Mouse (Mus musculus): ENCODE measurements around the gene Smpdl3b. TPM values are rescaled to one million over a fixed set of nuclear protein-coding genes. Genes with fewer than 3 reads are reported as not detected.

Gene Smpdl3b
- total and polyA plus RNA-seq, 3 experiments, result 0.08 to 0.33 TPM; not detected in 1

- ATAC-seq (ENCODE audit: extremely low read depth, insufficient number of reproducible peaks, low FRiP score, poor library complexity, severe bottlenecking) (no peak), DNase-seq (ENCODE audit: low spot score) (no peak)
- TF ChIP-seq GATA1 (IDR thresholded peaks at IDR 0.05; ENCODE audit: borderline replicate concordance, low read length) (no peak), GATA2 (IDR thresholded peaks at IDR 0.05; ENCODE audit: borderline replicate concordance, low read depth, low read length) (no peak), TAL1 (conservative IDR thresholded peaks at IDR 0.05; ENCODE audit: low read depth, low read length) (no peak), POLR2AphosphoS5 (IDR thresholded peaks at IDR 0.05; ENCODE audit: insufficient replicate concordance, low read depth, low read length) (no peak), CTCF (IDR thresholded peaks at IDR 0.05; ENCODE audit: low read depth, low read length) (no peak)
- peaks cover 57% of the 10 kb centered on the region for H3K27me3 ChIP-seq (ENCODE audit: insufficient read depth, low read length)
- no peak overlapping the region for H3K4me3 ChIP-seq (ENCODE audit: low read depth, low read length)
- no peaks in the 10 kb centered on the region for H3K36me3 ChIP-seq (replicated peaks)
- H3K9me3 ChIP-seq (replicated peaks), result no peaks in the 10 kb centered on the region
- H3K4me1 ChIP-seq (ENCODE audit: insufficient read depth, low read depth, low read length), result peaks cover 12% of the 10 kb centered on the region
Measured at GRCm38 (mm10) chr4:132757633-132758351, 740 bp upstream of the Smpdl3b start.

- TF ChIP-seq GATA2 (IDR thresholded peaks at IDR 0.05; ENCODE audit: borderline replicate concordance, low read depth, low read length), result no peak
- TF ChIP-seq POLR2AphosphoS5 (IDR thresholded peaks at IDR 0.05; ENCODE audit: insufficient replicate concordance, low read depth, low read length), result no peak
- TF ChIP-seq CTCF (IDR thresholded peaks at IDR 0.05; ENCODE audit: low read depth, low read length), result no peak
- TF ChIP-seq TAL1 (conservative IDR thresholded peaks at IDR 0.05; ENCODE audit: low read depth, low read length), result no peak
- no peak for TF ChIP-seq GATA1 (IDR thresholded peaks at IDR 0.05; ENCODE audit: borderline replicate concordance, low read length)
- no peak overlapping the region for H3K4me3 ChIP-seq (ENCODE audit: low read depth, low read length)
- DNase-seq (ENCODE audit: low spot score) (no peak), ATAC-seq (ENCODE audit: extremely low read depth, insufficient number of reproducible peaks, low FRiP score, poor library complexity, severe bottlenecking) (no peak)
- H3K9me3 ChIP-seq (replicated peaks), result no peaks in the 10 kb centered on the region
- H3K27me3 ChIP-seq (ENCODE audit: insufficient read depth, low read length), result peaks cover 31% of the 10 kb centered on the region
- H3K36me3 ChIP-seq (replicated peaks), result no peaks in the 10 kb centered on the region
- H3K4me1 ChIP-seq (ENCODE audit: insufficient read depth, low read depth, low read length), result peaks cover 19% of the 10 kb centered on the region
Measured at GRCm38 (mm10) chr4:132752992-132753391, 4.1 kb downstream of the Smpdl3b start.

GRCm38 (mm10) chr4:132749258-132749982 lies 7.6 kb downstream of the Smpdl3b start:
- no peak for ATAC-seq (ENCODE audit: extremely low read depth, insufficient number of reproducible peaks, low FRiP score, poor library complexity, severe bottlenecking)
- TF ChIP-seq GATA2 (IDR thresholded peaks at IDR 0.05; ENCODE audit: borderline replicate concordance, low read depth, low read length) (no peak), TAL1 (conservative IDR thresholded peaks at IDR 0.05; ENCODE audit: low read depth, low read length) (no peak), CTCF (IDR thresholded peaks at IDR 0.05; ENCODE audit: low read depth, low read length) (no peak), GATA1 (IDR thresholded peaks at IDR 0.05; ENCODE audit: borderline replicate concordance, low read length) (no peak), POLR2AphosphoS5 (IDR thresholded peaks at IDR 0.05; ENCODE audit: insufficient replicate concordance, low read depth, low read length) (no peak)

GRCm38 (mm10) chr4:132748778-132749177 lies 8.3 kb downstream of the Smpdl3b start:
- DNase-seq (ENCODE audit: low spot score), result no peak
- Histone ChIP-seq H3K9me3 (replicated peaks) (no peaks in the 10 kb centered on the region), H3K4me3 (ENCODE audit: low read depth, low read length) (peak overlapping the region; percentile 66), H3K36me3 (replicated peaks) (no peaks in the 10 kb centered on the region), H3K4me1 (ENCODE audit: insufficient read depth, low read depth, low read length) (peaks cover 36% of the 10 kb centered on the region), H3K27me3 (ENCODE audit: insufficient read depth, low read length) (peaks cover 5% of the 10 kb centered on the region)
- no peak for TF ChIP-seq TAL1 (conservative IDR thresholded peaks at IDR 0.05; ENCODE audit: low read depth, low read length)
- no peak for TF ChIP-seq POLR2AphosphoS5 (IDR thresholded peaks at IDR 0.05; ENCODE audit: insufficient replicate concordance, low read depth, low read length)
- TF ChIP-seq GATA2 (IDR thresholded peaks at IDR 0.05; ENCODE audit: borderline replicate concordance, low read depth, low read length), result no peak
- TF ChIP-seq GATA1 (IDR thresholded peaks at IDR 0.05; ENCODE audit: borderline replicate concordance, low read length), result no peak
- TF ChIP-seq CTCF (IDR thresholded peaks at IDR 0.05; ENCODE audit: low read depth, low read length), result no peak
- no peak for ATAC-seq (ENCODE audit: extremely low read depth, insufficient number of reproducible peaks, low FRiP score, poor library complexity, severe bottlenecking)

More at GRCm38 (mm10) chr4:132749258-132749982, 7.6 kb downstream of the Smpdl3b start:
- Histone ChIP-seq H3K4me3 (ENCODE audit: low read depth, low read length) (no peak overlapping the region; the same call in 1 of the 2 replicates), H3K27me3 (ENCODE audit: insufficient read depth, low read length) (peaks cover 7% of the 10 kb centered on the region), H3K36me3 (replicated peaks) (no peaks in the 10 kb centered on the region), H3K4me1 (ENCODE audit: insufficient read depth, low read depth, low read length) (peaks cover 31% of the 10 kb centered on the region), H3K9me3 (replicated peaks) (no peaks in the 10 kb centered on the region)
- DNase-seq (ENCODE audit: low spot score), result no peak

GRCm38 (mm10) chr4:132747664-132748259 lies 9.3 kb downstream of the Smpdl3b start:
- H3K4me3 ChIP-seq (ENCODE audit: low read depth, low read length), result peak overlapping the region; percentile 66
- H3K27me3 ChIP-seq (ENCODE audit: insufficient read depth, low read length), result peaks cover 6% of the 10 kb centered on the region
- ATAC-seq (ENCODE audit: extremely low read depth, insufficient number of reproducible peaks, low FRiP score, poor library complexity, severe bottlenecking), result peak; percentile 80
- TF ChIP-seq TAL1 (conservative IDR thresholded peaks at IDR 0.05; ENCODE audit: low read depth, low read length), result no peak
- peak; percentile 82 for DNase-seq (ENCODE audit: low spot score)
- no peaks in the 10 kb centered on the region for H3K36me3 ChIP-seq (replicated peaks)
- peaks cover 37% of the 10 kb centered on the region for H3K4me1 ChIP-seq (ENCODE audit: insufficient read depth, low read depth, low read length)
- H3K9me3 ChIP-seq (replicated peaks), result no peaks in the 10 kb centered on the region

GRCm38 (mm10) chr4:132746911-132747517 lies 10.0 kb downstream of the Smpdl3b start:
- TF ChIP-seq CTCF (IDR thresholded peaks at IDR 0.05; ENCODE audit: low read depth, low read length) (no peak), GATA2 (IDR thresholded peaks at IDR 0.05; ENCODE audit: borderline replicate concordance, low read depth, low read length) (no peak), POLR2AphosphoS5 (IDR thresholded peaks at IDR 0.05; ENCODE audit: insufficient replicate concordance, low read depth, low read length) (no peak), GATA1 (IDR thresholded peaks at IDR 0.05; ENCODE audit: borderline replicate concordance, low read length) (no peak), TAL1 (conservative IDR thresholded peaks at IDR 0.05; ENCODE audit: low read depth, low read length) (no peak)
- Histone ChIP-seq H3K4me1 (ENCODE audit: insufficient read depth, low read depth, low read length) (peaks cover 38% of the 10 kb centered on the region), H3K9me3 (replicated peaks) (no peaks in the 10 kb centered on the region), H3K36me3 (replicated peaks) (no peaks in the 10 kb centered on the region), H3K27me3 (ENCODE audit: insufficient read depth, low read length) (peaks cover 9% of the 10 kb centered on the region), H3K4me3 (ENCODE audit: low read depth, low read length) (peak overlapping the region; percentile 66)
- ATAC-seq (ENCODE audit: extremely low read depth, insufficient number of reproducible peaks, low FRiP score, poor library complexity, severe bottlenecking) (no peak), DNase-seq (ENCODE audit: low spot score) (no peak)
